Mouse (Mus musculus) lung, postnatal 25 days (tissue): ENCODE measurements around the gene Lrrc74b.

Experiments used
- DNase-seq: peaks from one replicate; pipeline ENCODE4 v3.0.0; 2022; ENCODE audit warnings: low spot score

Lrrc74b gene

GRCm38 (mm10) chr16:17496499-17497305 lies 64.3 kb downstream of the Lrrc74b start:
- DNase-seq = no peak
